Mouse (Mus musculus) bone marrow, adult 2 months (tissue): ENCODE results near the gene Palm. TPM values are rescaled to one million over a fixed set of nuclear protein-coding genes. Genes with fewer than 3 reads are reported as not detected.

ENCODE experiments used
- H3K27ac ChIP-seq: fragments of 200-500 bp; 2 replicates; pipeline ENCODE4 v1.5.1; 2012; ENCODE audit warnings: low read depth, mild to moderate bottlenecking, control low read depth, inconsistent platforms, low read length; ENCODE audit not compliant: control insufficient read depth, poor library complexity, insufficient read depth
- H3K4me1 ChIP-seq: fragments of 200-500 bp; 2 replicates; pipeline ENCODE4 v1.6.1; 2011; ENCODE audit warnings: low read length; ENCODE audit not compliant: control insufficient read depth, insufficient read depth
- H3K4me3 ChIP-seq: fragments of 200-500 bp; replicated peaks from 2 replicates; pipeline ENCODE3; 2011; ENCODE audit warnings: mild to moderate bottlenecking, low read depth, low read length, control low read depth; ENCODE audit not compliant: control insufficient read depth
- CTCF ChIP-seq: fragments of 200-500 bp; IDR thresholded peaks from 2 replicates; pipeline ENCODE4 v1.5.1; 2011; ENCODE audit warnings: low read length, control low read depth; ENCODE audit not compliant: control insufficient read depth, insufficient read depth
- POLR2A ChIP-seq: fragments of 200-500 bp; IDR thresholded peaks from 2 replicates; pipeline ENCODE4 v1.6.1; 2011; ENCODE audit warnings: low read depth, mild to moderate bottlenecking, control low read depth, low read length, borderline replicate concordance; ENCODE audit not compliant: control insufficient read depth
- WGBS: fragments of 180-500 bp; shearing (Covaris S2); methylation state at CpG from one replicate; pipeline ENCODE4 v1.1.7; 2018; 5-methylcytosine and 5-hydroxymethylcytosine counted together
- polyA plus RNA-seq: library from polyadenylated mRNA; stranded (reverse); fragments of >200 nt; gene quantifications from 2 replicates; pipeline ENCODE4 v1.2.4, GENCODE M21; 2011; ENCODE audit warnings: low replicate concordance; ENCODE audit not compliant: missing spikeins, insufficient read depth, insufficient read length

Palm gene
- polyA plus RNA-seq, 1 experiment = 36.1 TPM

DNA sequence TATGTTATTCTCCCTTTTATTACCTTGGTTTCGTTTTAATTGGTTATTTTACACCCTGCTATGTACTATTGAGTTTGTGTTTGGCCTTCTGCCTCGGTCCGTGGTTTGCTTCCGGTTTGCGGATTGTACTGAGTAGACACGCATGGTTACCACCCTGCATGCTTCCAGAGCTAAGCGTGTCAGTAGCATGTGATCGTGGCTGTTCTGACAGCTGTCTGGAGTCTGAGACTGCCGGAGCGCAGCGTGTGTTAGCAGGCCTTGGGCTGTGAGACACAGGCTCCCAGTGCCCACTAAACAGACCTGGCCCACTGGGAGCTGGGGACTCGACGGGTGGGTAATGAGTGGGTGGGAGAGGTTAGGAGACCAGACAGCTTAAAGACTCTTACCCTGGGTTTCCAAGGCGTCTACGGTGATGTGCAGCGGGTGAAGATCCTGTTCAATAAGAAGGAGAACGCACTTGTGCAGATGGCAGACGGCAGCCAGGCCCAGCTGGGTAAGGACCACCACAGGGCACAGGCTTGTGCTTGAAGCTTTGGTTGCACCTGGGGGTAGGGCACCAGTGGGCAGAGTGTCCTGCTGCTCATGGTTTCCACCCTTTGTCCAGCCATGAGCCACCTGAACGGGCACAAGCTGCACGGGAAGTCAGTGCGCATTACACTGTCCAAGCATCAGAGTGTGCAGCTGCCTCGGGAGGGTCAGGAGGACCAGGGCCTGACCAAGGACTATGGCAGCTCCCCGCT lies 68.8 kb downstream of the Palm start:
- Histone ChIP-seq H3K4me1 (peaks cover 4% of the 10 kb centered on the region), H3K27ac (no peak overlapping the region), H3K4me3 (no peak overlapping the region)
- WGBS = 88% methylated on average over 23 of the region's 23 CpGs
- TF ChIP-seq POLR2A (no peak), CTCF (no peak)

DNA sequence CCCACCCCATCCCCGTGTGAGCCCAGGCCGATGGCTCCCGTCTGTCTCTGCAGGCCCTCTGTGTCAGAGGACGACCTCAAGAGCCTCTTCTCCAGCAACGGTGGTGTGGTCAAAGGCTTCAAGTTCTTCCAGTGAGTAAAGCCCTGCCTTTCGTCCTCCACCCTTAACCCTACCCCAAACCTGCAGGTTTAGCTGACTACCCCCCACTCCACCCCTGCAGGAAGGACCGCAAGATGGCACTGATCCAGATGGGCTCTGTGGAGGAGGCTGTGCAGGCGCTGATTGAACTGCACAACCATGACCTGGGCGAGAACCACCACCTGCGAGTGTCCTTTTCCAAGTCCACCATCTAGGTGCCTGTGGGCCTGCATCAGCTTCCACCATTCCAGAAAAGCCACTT lies 69.6 kb downstream of the Palm start:
- no peak overlapping the region for H3K27ac ChIP-seq
- WGBS = 73% methylated on average over 10 of the region's 10 CpGs
- H3K4me3 ChIP-seq = no peak overlapping the region
- no peaks in the 10 kb centered on the region; the same call in 1 of the 2 replicates for H3K4me1 ChIP-seq
- TF ChIP-seq CTCF = no peak

- Histone ChIP-seq H3K4me3 (no peak overlapping the region), H3K27ac (no peak overlapping the region), H3K4me1 (no peaks in the 10 kb centered on the region)
- TF ChIP-seq CTCF (no peak), POLR2A (no peak)
- WGBS = 68% methylated on average over 10 of the region's 10 CpGs
Observed at GRCm38 (mm10) chr10:79864351-79865188, 71.2 kb downstream of the Palm start.

GRCm38 (mm10) chr10:79865189-79865601 lies 71.8 kb downstream of the Palm start:
- peak; percentile 8; the same call in 1 of the 2 replicates for TF ChIP-seq POLR2A
- no peak for TF ChIP-seq CTCF
- WGBS = 75% methylated on average over 12 of the region's 12 CpGs
- Histone ChIP-seq H3K27ac (no peak overlapping the region), H3K4me1 (no peaks in the 10 kb centered on the region), H3K4me3 (no peak overlapping the region)

DNA sequence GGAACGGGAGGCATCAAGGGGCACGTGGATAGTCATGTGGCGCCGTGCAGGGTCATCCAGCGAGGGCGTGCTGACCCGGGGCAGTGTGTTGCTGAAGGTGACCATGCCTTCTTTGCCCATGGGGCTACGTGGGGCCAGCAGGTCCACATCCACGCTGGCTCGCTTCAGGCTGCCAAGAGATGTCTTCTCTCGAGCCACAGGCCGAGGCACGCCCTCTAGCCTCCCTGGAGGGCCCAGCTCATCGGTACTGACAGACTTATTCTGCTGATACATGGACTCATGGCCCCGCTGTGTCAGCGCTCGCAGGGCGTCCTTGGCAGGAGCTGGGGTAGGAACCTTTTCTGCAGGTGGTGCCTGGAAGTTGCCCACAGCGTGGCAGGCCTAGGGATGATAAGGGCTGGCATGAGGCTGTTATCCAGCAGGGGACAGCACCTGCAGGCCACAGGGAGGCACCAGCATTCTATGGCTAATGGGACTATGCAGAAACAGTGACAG lies 72.5 kb downstream of the Palm start:
- H3K4me3 ChIP-seq = no peak overlapping the region
- TF ChIP-seq CTCF = peak; percentile 56
- TF ChIP-seq POLR2A = no peak
- WGBS = 68% methylated on average over 19 of the region's 19 CpGs
- H3K4me1 ChIP-seq = no peaks in the 10 kb centered on the region
- peak overlapping the region; percentile 17; the same call in 1 of the 2 replicates for H3K27ac ChIP-seq

DNA sequence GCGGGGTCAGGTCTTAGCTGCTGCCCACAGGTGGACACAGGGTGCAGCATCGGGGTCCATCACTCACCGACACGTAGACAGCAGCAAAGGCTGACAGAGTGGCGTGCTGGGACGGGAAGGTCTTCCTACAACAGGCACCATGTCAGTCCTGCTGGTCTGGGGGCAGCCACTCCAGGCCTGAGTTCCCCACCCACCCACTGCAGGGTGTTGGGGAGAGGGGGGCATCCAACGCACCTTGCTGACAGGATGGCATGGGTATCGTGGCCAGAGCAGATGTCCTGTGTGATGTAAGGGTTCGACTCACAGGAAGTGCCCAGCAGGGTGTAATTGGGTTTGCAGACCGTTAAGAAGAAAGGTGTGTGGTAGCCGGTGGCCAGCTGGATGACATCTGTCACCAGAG lies 73.2 kb downstream of the Palm start:
- TF ChIP-seq CTCF (no peak), POLR2A (no peak)
- Histone ChIP-seq H3K4me1 (no peaks in the 10 kb centered on the region), H3K4me3 (no peak overlapping the region), H3K27ac (no peak overlapping the region)
- 66% methylated on average over 11 of the region's 11 CpGs for WGBS

Other genes starting within 250 kb of the Palm start
- gene Mier2, start 238.4 kb upstream of the Palm start, polyA plus RNA-seq = 18.7 and 21.7 TPM in 2 replicates
- gene Theg, start 206.2 kb upstream of the Palm start, polyA plus RNA-seq = not detected in 2 replicates
- gene C2cd4c, start 179.5 kb upstream of the Palm start, polyA plus RNA-seq = not detected in 2 replicates
- gene Shc2, start 155.7 kb upstream of the Palm start, polyA plus RNA-seq = 1.1 and 2.1 TPM in 2 replicates
- not detected in 2 replicates for gene Odf3l2, start 147.8 kb upstream of the Palm start, polyA plus RNA-seq
- not detected in 2 replicates for gene Madcam1, start 129.0 kb upstream of the Palm start, polyA plus RNA-seq
- gene Tpgs1, start 124.2 kb upstream of the Palm start, polyA plus RNA-seq = 4.9 and 12.2 TPM in 2 replicates
- 82.1 and 98.6 TPM in 2 replicates for gene Cdc34, start 111.4 kb upstream of the Palm start, polyA plus RNA-seq
- gene Gzmm, start 104.6 kb upstream of the Palm start, polyA plus RNA-seq = not detected in 2 replicates
- 465 and 588 TPM in 2 replicates for gene Bsg, start 89.1 kb upstream of the Palm start, polyA plus RNA-seq
- gene Hcn2, start 76.9 kb upstream of the Palm start, polyA plus RNA-seq = 0.31 TPM in 1 of 2 replicates, not detected in the other
- 20.0 and 29.6 TPM in 2 replicates for gene Polrmt, start 47.0 kb upstream of the Palm start, polyA plus RNA-seq
- not detected in 2 replicates for gene Fgf22, start 38.5 kb upstream of the Palm start, polyA plus RNA-seq
- gene Rnf126, start 26.6 kb upstream of the Palm start, polyA plus RNA-seq = 26.5 and 42.8 TPM in 2 replicates
- 1.0 and 1.8 TPM in 2 replicates for gene Fstl3, start 16.3 kb upstream of the Palm start, polyA plus RNA-seq
- gene Prss57, start 2.6 kb upstream of the Palm start, polyA plus RNA-seq = 13.1 and 40.0 TPM in 2 replicates
- gene Misp, start 27.4 kb downstream of the Palm start, polyA plus RNA-seq = not detected in 2 replicates
- 113 and 188 TPM in 2 replicates for gene Ptbp1, start 60.9 kb downstream of the Palm start, polyA plus RNA-seq
- 143 and 259 TPM in 2 replicates for gene Prtn3, start 80.9 kb downstream of the Palm start, polyA plus RNA-seq
- 16.4 and 32.4 TPM in 2 replicates for gene Plppr3, start 81.1 kb downstream of the Palm start, polyA plus RNA-seq
- 102 and 162 TPM in 2 replicates for gene Elane, start 92.7 kb downstream of the Palm start, polyA plus RNA-seq
- gene Cfd, start 97.3 kb downstream of the Palm start, polyA plus RNA-seq = 20.0 TPM in 1 of 2 replicates, not detected in the other
- 12.3 and 19.2 TPM in 2 replicates for gene Med16, start 115.4 kb downstream of the Palm start, polyA plus RNA-seq
- gene Gm26602, start 117.3 kb downstream of the Palm start, polyA plus RNA-seq = not detected in 2 replicates
- 1.5 TPM in 1 of 2 replicates, not detected in the other for gene Kiss1r, start 123.4 kb downstream of the Palm start, polyA plus RNA-seq
- gene R3hdm4, start 127.6 kb downstream of the Palm start, polyA plus RNA-seq = 182 and 197 TPM in 2 replicates
- gene Arid3a, start 133.5 kb downstream of the Palm start, polyA plus RNA-seq = 12.4 and 27.6 TPM in 2 replicates
- gene Wdr18, start 166.6 kb downstream of the Palm start, polyA plus RNA-seq = 26.7 and 43.3 TPM in 2 replicates
- gene Grin3b, start 177.1 kb downstream of the Palm start, polyA plus RNA-seq = not detected in 2 replicates
- 78.6 and 131 TPM in 2 replicates for gene Tmem259, start 190.8 kb downstream of the Palm start, polyA plus RNA-seq
- gene Cnn2, start 195.0 kb downstream of the Palm start, polyA plus RNA-seq = 41.7 and 92.4 TPM in 2 replicates
- gene Abca7, start 202.9 kb downstream of the Palm start, polyA plus RNA-seq = 54.3 and 96.9 TPM in 2 replicates
- 111 and 291 TPM in 2 replicates for gene Arhgap45, start 223.1 kb downstream of the Palm start, polyA plus RNA-seq
- 35.6 and 44.5 TPM in 2 replicates for gene Polr2e, start 246.2 kb downstream of the Palm start, polyA plus RNA-seq